Mouse (Mus musculus): ENCODE measurements around the gene Tmem201. TPM values are rescaled to one million over a fixed set of nuclear protein-coding genes. Genes with fewer than 3 reads are reported as not detected.
A peak's percentile ranks its signal among the peaks of the same experiment; 100 is the strongest.

Tmem201 gene
- polyA plus RNA-seq, 1 experiment = 146 TPM

DNA sequence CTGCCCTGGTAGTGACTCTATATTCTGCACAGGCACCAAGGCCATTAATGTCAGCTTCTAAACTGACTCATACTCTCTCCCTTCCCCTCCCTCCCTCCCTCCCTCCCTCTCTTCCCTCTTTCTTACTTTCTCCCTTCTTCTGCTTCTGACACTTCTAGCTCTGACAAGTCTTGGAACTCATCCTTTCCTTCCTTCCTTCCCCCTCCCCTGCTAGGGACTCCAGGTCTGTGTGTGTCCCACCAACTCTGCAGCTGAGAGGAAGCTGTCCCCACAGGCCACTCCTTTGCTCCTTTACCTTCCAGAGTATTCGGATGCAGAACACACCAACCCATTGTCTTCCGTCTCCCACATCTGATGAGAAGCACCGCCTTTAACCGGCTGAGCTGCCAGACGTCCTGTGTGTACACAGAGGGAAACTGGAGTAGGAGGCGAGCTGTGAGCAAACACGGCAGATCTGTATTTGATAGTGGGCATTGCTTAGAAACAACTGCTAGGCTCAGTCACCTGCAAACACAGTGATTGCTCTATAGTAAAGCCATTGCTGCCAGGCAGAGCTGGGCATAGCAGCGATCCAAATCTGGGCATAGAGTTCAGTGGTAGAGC is 38.0 kb upstream of the Tmem201 start:
- Histone ChIP-seq H3K4me3 (replicated peaks; ENCODE audit: insufficient read depth, low read depth, low read length) (no peak overlapping the region), H3K4me1 (ENCODE audit: control insufficient read depth, insufficient read depth, low read length) (peaks cover 10% of the 10 kb centered on the region), H3K27ac (ENCODE audit: insufficient read depth, low read length) (no peak overlapping the region), H3K27me3 (ENCODE audit: control insufficient read depth, insufficient read depth, low read length) (no peaks in the 10 kb centered on the region)
- DNase-seq = no peak
- TF ChIP-seq POLR2A (IDR thresholded peaks at IDR 0.05; ENCODE audit: borderline replicate concordance, insufficient read depth, low read length) (no peak), CTCF (IDR thresholded peaks at IDR 0.05; ENCODE audit: borderline replicate concordance, insufficient read depth, low read depth, low read length) (no peak)
- WGBS = 49% methylated on average over 8 of the region's 8 CpGs

DNA sequence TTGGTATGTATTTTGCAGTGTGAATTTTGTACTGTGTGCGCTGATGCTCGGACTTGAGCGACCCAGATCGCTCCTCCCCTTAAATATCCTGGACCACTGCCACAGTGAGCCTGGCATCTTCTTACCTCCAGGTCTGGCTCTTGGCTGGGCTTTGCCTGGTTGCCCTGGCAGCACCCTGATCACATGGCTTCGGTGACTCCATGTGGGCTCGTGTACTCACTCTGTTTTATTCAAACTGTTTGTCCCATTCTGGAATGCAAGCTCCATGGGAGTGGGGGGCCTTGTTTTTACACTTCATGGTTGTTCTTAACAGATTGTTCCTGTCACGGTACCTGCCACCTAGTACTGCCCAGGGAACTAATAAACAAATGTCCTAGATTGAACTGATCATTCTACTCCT is 37.5 kb upstream of the Tmem201 start:
- H3K4me3 ChIP-seq (replicated peaks; ENCODE audit: insufficient read depth, low read depth, low read length) = no peak overlapping the region
- peak; percentile 44 to 57 for DNase-seq
- TF ChIP-seq CTCF (IDR thresholded peaks at IDR 0.05; ENCODE audit: borderline replicate concordance, insufficient read depth, low read depth, low read length) = no peak
- no peak for TF ChIP-seq POLR2A (IDR thresholded peaks at IDR 0.05; ENCODE audit: borderline replicate concordance, insufficient read depth, low read length)
- no peaks in the 10 kb centered on the region for H3K27me3 ChIP-seq (ENCODE audit: control insufficient read depth, insufficient read depth, low read length)
- H3K4me1 ChIP-seq (ENCODE audit: control insufficient read depth, insufficient read depth, low read length) = peaks cover 11% of the 10 kb centered on the region
- no peak overlapping the region for H3K27ac ChIP-seq (ENCODE audit: insufficient read depth, low read length)
- 25% methylated on average over 7 of the region's 7 CpGs for WGBS

DNA sequence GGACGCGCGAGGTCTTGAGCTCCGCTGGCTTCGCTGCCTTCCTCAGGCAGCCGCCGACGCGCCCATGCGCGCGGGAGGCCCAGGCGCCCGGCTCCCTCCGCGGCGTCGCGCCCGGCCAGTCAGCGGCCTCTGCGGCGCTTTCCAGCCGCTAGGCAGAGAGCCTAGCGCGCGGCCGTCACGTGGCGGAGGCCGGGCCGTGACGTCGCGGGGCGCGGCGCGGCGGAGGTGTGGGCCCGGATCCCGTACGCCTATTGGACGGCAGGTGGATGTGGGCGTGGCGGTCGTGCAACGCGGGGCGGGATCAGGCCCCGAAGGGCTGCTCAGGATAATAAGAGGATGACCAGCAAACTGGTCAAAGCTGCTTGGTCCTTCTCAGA is 36.2 kb upstream of the Tmem201 start, which contains the start of gene Slc25a33:
Slc25a33 (minus strand) TSS at position 184 of the 377 bp plus-strand sequence.
- under 1% methylated on average over 51 of the region's 51 CpGs for WGBS
- DNase-seq = peak; percentile 97 to 98
- Histone ChIP-seq H3K27ac (ENCODE audit: insufficient read depth, low read length) (peak within 1 kb of the TSS; percentile 70), H3K4me3 (replicated peaks; ENCODE audit: insufficient read depth, low read depth, low read length) (peak within 1 kb of the TSS; percentile 84), H3K4me1 (ENCODE audit: control insufficient read depth, insufficient read depth, low read length) (peaks cover 14% of the 10 kb centered on the region), H3K27me3 (ENCODE audit: control insufficient read depth, insufficient read depth, low read length) (no peaks in the 10 kb centered on the region)
- no peak for TF ChIP-seq CTCF (IDR thresholded peaks at IDR 0.05; ENCODE audit: borderline replicate concordance, insufficient read depth, low read depth, low read length)
- peak; percentile 90 for TF ChIP-seq POLR2A (IDR thresholded peaks at IDR 0.05; ENCODE audit: borderline replicate concordance, insufficient read depth, low read length)

DNA sequence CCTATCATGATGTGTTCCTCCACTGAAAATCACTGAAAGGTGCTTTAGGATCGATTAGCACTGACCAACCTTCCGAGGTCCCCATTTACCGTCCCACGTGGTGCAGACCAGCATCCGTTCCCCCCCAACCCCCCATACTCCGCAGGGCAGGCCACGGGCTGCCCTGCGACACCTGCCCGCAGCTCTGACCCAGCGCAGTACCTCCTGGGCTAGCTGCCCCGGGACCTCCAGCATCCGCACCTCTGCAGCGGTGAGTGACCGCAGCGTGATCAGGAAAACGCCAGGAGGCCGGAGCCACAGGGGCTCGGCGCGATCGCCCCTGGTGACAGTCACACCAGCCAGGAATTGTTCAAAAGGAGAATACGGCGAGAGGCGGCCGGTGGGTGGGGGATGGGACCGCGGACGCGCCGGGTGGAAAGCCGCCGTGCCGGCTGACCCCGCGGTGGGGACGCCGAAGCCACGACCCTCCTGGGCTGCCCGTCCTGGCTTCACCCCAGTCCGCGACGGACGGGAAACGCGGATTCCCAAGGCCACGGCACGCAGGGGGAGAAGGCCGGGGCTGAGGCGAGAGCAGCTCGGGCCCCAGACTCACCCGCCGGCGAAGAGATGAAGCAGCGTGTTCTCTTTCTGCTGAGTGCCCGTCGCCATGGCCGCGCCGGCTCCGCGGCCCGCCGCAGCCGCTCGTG is 35.7 kb upstream of the Tmem201 start:
- TF ChIP-seq POLR2A (IDR thresholded peaks at IDR 0.05; ENCODE audit: borderline replicate concordance, insufficient read depth, low read length) (no peak), CTCF (IDR thresholded peaks at IDR 0.05; ENCODE audit: borderline replicate concordance, insufficient read depth, low read depth, low read length) (no peak)
- Histone ChIP-seq H3K4me1 (ENCODE audit: control insufficient read depth, insufficient read depth, low read length) (peaks cover 14% of the 10 kb centered on the region), H3K4me3 (replicated peaks; ENCODE audit: insufficient read depth, low read depth, low read length) (peak overlapping the region; percentile 84), H3K27me3 (ENCODE audit: control insufficient read depth, insufficient read depth, low read length) (no peaks in the 10 kb centered on the region), H3K27ac (ENCODE audit: insufficient read depth, low read length) (peak overlapping the region; percentile 70)
- WGBS = under 1% methylated on average over 65 of the region's 65 CpGs
- DNase-seq = peak in 1 of 2 experiments; percentile 57

DNA sequence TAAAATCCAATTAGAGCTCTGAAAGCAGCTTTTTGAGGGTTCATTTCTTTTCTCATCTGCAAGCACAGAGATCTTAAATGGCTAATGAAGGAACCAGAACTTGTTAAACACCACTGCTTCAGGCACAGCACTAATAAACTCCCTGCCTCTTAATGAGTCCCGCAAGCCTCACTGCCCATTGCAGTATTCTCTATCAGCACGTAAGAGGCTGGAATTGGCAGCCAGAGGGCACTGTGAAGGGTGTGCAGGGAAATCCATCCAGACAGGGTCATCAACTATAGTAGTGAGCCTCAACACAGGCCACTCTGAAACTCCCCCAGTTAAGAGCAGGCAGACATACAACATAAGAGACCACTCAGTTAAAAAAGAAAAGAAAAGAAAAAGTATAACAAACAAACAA is 34.5 kb upstream of the Tmem201 start:
- WGBS = 9% methylated on average over 2 of the region's 2 CpGs
- Histone ChIP-seq H3K27ac (ENCODE audit: insufficient read depth, low read length) (no peak overlapping the region), H3K27me3 (ENCODE audit: control insufficient read depth, insufficient read depth, low read length) (no peaks in the 10 kb centered on the region), H3K4me1 (ENCODE audit: control insufficient read depth, insufficient read depth, low read length) (peaks cover 14% of the 10 kb centered on the region), H3K4me3 (replicated peaks; ENCODE audit: insufficient read depth, low read depth, low read length) (peak overlapping the region; percentile 84)
- no peak for TF ChIP-seq POLR2A (IDR thresholded peaks at IDR 0.05; ENCODE audit: borderline replicate concordance, insufficient read depth, low read length)
- TF ChIP-seq CTCF (IDR thresholded peaks at IDR 0.05; ENCODE audit: borderline replicate concordance, insufficient read depth, low read depth, low read length) = peak; percentile 51; the same call in 1 of the 2 replicates
- peak; percentile 55 to 61 for DNase-seq

DNA sequence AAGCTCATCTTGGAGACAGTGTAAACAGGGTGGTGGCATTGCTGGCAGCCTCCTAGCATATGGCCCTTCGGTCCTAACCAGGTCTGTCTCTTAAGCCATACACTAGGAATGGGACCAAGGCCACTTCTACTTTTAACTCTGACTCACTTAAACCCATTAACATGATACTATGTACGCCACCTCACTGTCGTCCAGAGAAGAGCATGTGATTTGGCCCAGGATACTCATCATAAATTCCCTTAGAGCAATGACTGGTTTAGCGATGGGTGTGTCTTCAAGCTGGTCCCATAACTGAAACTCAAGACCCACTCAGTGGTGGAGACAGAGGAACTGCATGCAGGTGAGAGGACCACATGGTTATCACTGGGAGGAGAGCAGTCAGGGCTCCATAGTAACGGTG is 27.4 kb upstream of the Tmem201 start:
- DNase-seq = no peak
- Histone ChIP-seq H3K27me3 (ENCODE audit: control insufficient read depth, insufficient read depth, low read length) (no peaks in the 10 kb centered on the region), H3K27ac (ENCODE audit: insufficient read depth, low read length) (no peak overlapping the region), H3K4me3 (replicated peaks; ENCODE audit: insufficient read depth, low read depth, low read length) (no peak overlapping the region), H3K4me1 (ENCODE audit: control insufficient read depth, insufficient read depth, low read length) (peaks cover 2% of the 10 kb centered on the region)
- no peak for TF ChIP-seq POLR2A (IDR thresholded peaks at IDR 0.05; ENCODE audit: borderline replicate concordance, insufficient read depth, low read length)
- TF ChIP-seq CTCF (IDR thresholded peaks at IDR 0.05; ENCODE audit: borderline replicate concordance, insufficient read depth, low read depth, low read length) = no peak
- 88% methylated on average over 5 of the region's 5 CpGs for WGBS

DNA sequence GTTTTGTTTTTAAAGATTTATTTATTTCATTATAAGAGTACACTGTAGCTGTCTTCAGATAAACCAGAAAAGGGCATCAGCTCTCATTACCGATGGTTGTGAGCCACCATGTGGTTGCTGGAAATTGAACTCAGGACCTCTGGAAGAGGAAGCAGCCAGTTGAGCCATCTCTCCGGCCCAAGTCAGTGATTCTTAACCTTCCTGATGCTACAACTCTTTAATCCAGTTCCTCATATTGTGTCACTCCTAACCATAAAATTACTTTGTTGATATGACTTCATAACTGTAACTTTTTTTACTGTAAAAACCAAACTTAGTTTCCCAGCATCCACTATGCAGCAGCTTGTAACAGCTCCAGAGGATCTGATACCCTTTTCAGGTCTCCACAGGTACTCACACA is 25.5 kb upstream of the Tmem201 start:
- Histone ChIP-seq H3K27me3 (ENCODE audit: control insufficient read depth, insufficient read depth, low read length) (no peaks in the 10 kb centered on the region), H3K27ac (ENCODE audit: insufficient read depth, low read length) (no peak overlapping the region), H3K4me1 (ENCODE audit: control insufficient read depth, insufficient read depth, low read length) (no peaks in the 10 kb centered on the region), H3K4me3 (replicated peaks; ENCODE audit: insufficient read depth, low read depth, low read length) (no peak overlapping the region)
- TF ChIP-seq CTCF (IDR thresholded peaks at IDR 0.05; ENCODE audit: borderline replicate concordance, insufficient read depth, low read depth, low read length) (no peak), POLR2A (IDR thresholded peaks at IDR 0.05; ENCODE audit: borderline replicate concordance, insufficient read depth, low read length) (no peak)
- 85% methylated on average over 2 of the region's 2 CpGs for WGBS
- no peak for DNase-seq

DNA sequence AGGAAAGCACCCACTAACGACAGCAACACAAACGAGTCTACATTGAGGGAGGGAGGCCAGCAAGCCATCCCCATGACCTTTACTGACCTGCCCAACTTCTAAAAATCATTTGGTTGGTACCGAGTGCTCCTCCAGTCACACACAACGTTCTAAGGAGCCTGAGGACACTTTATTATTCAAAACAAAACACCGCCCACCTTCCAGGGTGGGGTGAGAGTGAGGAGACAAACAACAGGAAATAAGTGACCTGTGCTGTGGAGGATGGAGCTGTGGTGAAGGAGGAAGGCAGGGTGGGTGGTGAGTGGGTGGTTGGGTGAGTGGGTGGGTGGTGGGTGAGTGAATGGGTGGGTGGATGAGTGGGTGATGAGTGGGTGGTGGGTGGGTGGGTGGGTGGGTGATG is 21.7 kb upstream of the Tmem201 start:
- no peak for DNase-seq
- Histone ChIP-seq H3K4me1 (ENCODE audit: control insufficient read depth, insufficient read depth, low read length) (no peaks in the 10 kb centered on the region), H3K27me3 (ENCODE audit: control insufficient read depth, insufficient read depth, low read length) (no peaks in the 10 kb centered on the region), H3K27ac (ENCODE audit: insufficient read depth, low read length) (no peak overlapping the region), H3K4me3 (replicated peaks; ENCODE audit: insufficient read depth, low read depth, low read length) (no peak overlapping the region)
- 69% methylated on average over 5 of the region's 5 CpGs for WGBS
- TF ChIP-seq POLR2A (IDR thresholded peaks at IDR 0.05; ENCODE audit: borderline replicate concordance, insufficient read depth, low read length) (no peak), CTCF (IDR thresholded peaks at IDR 0.05; ENCODE audit: borderline replicate concordance, insufficient read depth, low read depth, low read length) (no peak)
